Mouse (Mus musculus) gastrocnemius, adult 2 months (tissue): ENCODE data around the gene Fam69b. TPM values are rescaled to one million over a fixed set of nuclear protein-coding genes. Genes with fewer than 3 reads are reported as not detected.

Experiments used
- DNase-seq: peaks from one replicate; pipeline ENCODE4 v3.0.0; 2022
- H3K27ac ChIP-seq: fragments of 200-600 bp; 2 replicates; pipeline ENCODE4 v1.8.1; 2022; ENCODE audit warnings: mild to moderate bottlenecking
- H3K4me3 ChIP-seq: fragments of 200-600 bp; 2 replicates; pipeline ENCODE4 v1.8.1; 2022; ENCODE audit warnings: mild to moderate bottlenecking, moderate library complexity
- CTCF ChIP-seq: fragments of 200-600 bp; IDR thresholded peaks from 2 replicates; pipeline ENCODE4 v1.8.1; 2022; ENCODE audit warnings: antibody characterized with exemption, mild to moderate bottlenecking, moderate library complexity
- intact Hi-C: fragments of 180-260 bp; cut with DNase I; formaldehyde crosslinking; loops from one replicate; pipeline ENCODE4 v1.15.1; 2025
- total RNA-seq, 2 experiments: library from RNA; stranded (reverse); gene quantifications; 2 replicates each; pipeline ENCODE4 v1.2.3; 2021

Gene Fam69b
- total RNA-seq, 2 experiments from 2014 or later: 1.0 to 2.3 TPM

DNA sequence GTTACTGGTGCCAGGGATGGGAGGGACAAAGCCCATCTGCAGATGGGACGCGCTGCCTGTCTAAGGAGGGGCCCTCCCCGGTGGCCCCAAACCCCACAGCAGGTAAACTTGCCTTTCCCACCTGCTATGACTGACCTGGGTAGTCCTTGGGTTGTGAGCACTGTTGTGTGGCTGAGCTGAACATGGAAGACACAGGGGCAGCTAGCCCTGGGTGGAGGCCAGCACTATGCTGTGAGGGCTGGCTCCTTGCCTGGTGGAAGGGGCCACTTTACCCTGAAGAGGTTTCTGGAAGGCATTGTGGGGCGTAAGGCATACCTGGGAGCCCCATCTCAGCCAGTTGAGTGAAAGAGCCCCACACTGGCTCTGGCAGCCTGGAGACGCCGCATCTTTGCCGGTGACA is 37.3 kb upstream of the Fam69b start:
- no peak for TF ChIP-seq CTCF
- intact Hi-C loops: no loop called here
- no peak for DNase-seq
- Histone ChIP-seq H3K4me3 (peak overlapping the region; percentile 86), H3K27ac (peak overlapping the region; percentile 92)

DNA sequence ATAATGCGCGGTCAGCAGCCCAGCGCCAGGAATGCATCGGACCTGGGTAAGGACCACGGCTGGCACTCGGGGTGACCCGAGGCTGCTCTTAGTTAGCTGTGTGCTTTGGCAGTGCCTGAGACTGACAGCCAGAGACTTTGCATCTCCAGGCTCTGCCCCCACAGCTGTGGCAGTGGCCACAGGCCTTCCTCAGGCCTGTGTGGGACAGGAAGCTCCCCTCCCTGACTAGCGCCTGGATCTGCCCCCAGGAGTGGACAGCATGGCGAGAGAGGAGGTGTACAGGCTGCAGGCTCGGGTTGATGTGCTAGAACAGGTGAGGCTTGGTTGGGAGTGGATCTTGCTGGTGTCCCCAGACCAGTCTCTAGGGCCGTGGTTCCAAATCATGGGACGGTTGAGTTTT is 36.8 kb upstream of the Fam69b start:
- DNase-seq: no peak
- TF ChIP-seq CTCF: no peak
- Histone ChIP-seq H3K27ac (peak overlapping the region; percentile 92; the same call in 1 of the 2 replicates), H3K4me3 (peak overlapping the region; percentile 86)
- intact Hi-C loops: no loop called here

DNA sequence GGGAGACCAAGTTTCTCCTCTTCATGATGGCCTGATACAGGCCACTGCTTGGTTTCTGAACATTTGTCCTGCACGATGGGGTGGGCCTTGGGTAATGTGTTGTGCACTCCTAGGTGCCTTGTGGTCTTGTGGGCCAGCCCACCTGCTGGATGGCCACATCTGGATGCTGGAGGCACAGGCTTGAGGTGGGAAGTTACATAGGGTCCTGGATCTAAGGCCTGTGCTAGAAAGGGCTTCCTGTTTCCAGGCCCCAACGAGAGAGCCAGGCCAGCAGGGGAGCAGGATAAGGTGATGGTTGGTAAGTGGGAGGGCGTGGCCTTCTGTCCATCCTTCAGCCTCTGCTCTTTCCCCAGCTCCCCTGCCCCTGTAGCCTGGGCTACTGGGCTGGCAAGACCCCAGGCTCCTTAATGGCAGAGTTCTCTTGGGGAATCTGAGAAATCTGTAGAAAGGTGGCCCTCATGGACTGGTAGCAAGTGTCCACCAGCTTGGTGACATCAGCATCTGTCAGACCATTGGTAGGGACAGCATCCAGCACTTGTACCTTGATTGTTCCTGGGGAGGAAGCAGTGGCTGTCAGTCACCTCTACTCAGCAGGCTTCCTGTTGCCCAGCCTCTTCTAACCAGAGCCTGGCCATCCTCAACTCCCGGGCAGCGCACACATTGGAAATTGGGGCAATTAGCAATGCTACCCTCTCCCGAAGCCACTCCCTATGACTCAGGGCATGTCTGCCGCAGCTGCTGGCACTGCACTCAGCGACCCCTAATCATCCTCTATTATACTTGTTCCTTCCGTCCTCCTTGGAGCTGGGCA is 34.8 kb upstream of the Fam69b start:
- Histone ChIP-seq H3K27ac (no peak overlapping the region), H3K4me3 (peak overlapping the region; percentile 86)
- intact Hi-C loops: loop anchor here (2.0 kb wide), 1 partner anchor 47 kb away; no protein-coding TSS in a partner anchor
- DNase-seq: no peak
- no peak for TF ChIP-seq CTCF

- DNase-seq: peak; percentile 64
- TF ChIP-seq CTCF: peak; percentile 70
- intact Hi-C loops: loop anchor here (2.0 kb wide), 1 partner anchor 47 kb away; no protein-coding TSS in a partner anchor
- no peak overlapping the region for H3K27ac ChIP-seq
- peak overlapping the region; percentile 17; the same call in 1 of the 2 replicates for H3K4me3 ChIP-seq
Observed at GRCm38 (mm10) chr2:26594022-26594346, 34.3 kb upstream of the Fam69b start.

DNA sequence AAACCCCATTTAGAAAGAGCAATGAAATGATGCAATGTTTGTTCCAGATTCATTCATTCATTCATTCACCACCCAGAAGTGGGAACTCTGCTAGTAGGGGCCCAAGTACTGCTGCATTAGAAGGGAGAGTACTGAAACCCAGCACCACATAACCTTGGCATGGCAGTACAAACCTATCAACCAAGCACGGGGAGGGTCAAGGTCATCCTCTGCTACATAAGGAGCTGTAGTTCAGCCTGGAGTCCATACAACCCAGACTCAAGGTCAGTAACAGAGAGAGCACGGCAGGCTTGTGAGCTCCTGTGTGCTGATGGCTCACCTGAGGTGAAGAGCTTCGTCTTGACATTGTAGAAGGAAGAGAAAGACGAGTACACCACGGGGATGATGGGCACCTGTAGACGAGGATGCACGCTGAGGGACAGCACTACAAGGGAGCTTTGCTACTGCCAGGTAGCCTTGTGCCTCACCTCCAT is 33.8 kb upstream of the Fam69b start:
- Histone ChIP-seq H3K4me3 (no peak overlapping the region), H3K27ac (no peak overlapping the region)
- intact Hi-C loops: loop anchor here (2.0 kb wide), 1 partner anchor 46 kb away; no protein-coding TSS in a partner anchor
- DNase-seq: no peak
- no peak for TF ChIP-seq CTCF

DNA sequence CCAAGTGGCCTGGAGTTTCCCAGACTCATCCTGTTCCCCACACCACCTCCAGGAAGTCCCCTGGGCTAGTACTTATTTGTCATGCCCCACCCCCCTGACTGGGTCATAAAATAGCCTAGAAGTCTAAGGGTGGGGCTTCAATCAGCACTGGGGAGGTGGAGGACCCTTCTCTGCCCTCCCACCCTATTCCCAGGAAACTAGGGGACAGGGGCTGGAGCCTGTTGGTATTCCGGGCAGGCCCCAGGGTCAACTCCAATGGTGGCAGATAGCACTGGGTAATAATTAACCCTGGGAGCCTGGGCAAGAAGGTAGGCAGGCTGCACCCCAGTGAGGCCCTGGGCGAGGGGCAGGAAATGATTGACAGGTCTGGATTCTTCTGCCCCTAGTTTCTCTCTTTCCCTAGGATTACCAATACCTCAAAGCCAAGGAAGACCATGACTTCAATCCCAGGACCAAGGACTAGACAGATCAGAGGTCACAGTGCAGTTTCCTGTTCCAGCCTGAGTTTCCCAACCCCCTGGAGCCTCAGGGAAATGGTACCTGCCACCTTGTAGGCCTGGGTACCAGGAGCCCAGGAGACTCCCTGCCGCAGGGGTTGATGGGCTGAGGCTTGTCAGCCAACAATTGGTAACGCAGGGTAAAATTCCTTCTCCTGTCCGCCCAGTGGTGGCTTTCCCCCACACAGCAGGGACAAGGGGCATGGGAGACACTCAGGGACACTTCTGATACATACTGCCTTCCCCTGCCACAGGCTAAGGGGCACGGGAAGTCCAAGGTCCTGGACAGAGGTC is 33.1 kb upstream of the Fam69b start:
- DNase-seq: no peak
- intact Hi-C loops: loop anchor here (2.0 kb wide), 1 partner anchor 46 kb away; no protein-coding TSS in a partner anchor
- Histone ChIP-seq H3K4me3 (no peak overlapping the region), H3K27ac (no peak overlapping the region)
- no peak for TF ChIP-seq CTCF

DNA sequence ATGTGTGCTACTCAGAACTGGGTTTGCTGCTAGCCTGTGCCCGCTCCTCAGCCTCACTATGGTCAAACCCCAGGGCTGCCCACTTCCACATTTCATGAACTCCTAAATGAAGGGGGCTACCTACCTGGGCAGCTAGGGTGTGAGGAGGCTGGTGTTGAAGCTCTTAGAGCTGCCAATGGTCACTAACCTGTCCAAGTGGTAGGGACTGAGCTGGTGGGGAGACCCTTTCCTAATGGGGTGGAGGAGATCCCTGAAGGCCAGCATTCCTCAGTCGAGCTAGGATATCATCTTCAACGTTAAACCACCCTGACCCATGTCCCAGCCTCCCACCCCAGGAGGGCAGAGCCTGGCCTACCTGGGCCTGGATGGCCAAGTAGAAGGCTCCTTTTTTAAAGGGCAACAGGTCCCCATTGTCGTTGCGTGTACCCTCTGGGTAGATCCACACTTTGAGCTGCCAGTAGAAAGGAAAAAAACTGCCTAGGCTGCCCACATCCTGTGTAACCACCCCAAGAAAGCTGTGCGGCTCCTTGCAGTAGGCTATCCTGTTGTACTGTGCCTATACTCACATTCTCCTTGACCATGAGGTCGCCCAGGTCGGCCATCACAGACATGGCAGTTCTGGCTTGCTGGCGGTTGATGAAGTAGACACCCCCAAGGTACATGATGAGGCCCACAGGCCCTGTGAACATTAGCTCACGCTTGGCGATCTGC is 32.4 kb upstream of the Fam69b start:
- Histone ChIP-seq H3K27ac (no peak overlapping the region), H3K4me3 (no peak overlapping the region)
- no peak for DNase-seq
- intact Hi-C loops: loop anchor here (2.0 kb wide), 1 partner anchor 45 kb away; no protein-coding TSS in a partner anchor
- no peak for TF ChIP-seq CTCF

DNA sequence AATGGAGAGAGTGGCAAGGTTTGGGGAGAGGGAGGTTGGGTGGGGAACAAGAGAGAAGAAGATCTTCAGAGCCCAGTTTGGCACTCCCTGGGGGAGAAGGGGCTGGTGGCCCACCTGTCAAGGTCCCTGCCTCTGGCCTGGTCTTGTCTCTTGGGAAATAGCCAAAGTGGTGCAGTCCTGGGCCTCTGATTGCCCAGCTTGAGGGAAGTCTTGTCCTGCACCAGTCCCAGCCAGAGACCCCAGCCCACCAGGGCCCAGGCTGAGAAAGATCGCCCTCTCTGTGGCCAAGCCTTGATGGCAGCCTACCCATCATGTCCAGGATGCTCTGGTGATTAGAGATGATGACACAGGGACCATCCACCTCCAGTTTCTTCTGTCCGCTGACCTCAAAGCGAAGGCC is 31.4 kb upstream of the Fam69b start:
- intact Hi-C loops: no loop called here

GRCm38 (mm10) chr2:26597810-26598209 is 30.4 kb upstream of the Fam69b start:
- intact Hi-C loops: no loop called here
- no peak for TF ChIP-seq CTCF
- DNase-seq: no peak
- no peak overlapping the region for H3K27ac ChIP-seq
- no peak overlapping the region for H3K4me3 ChIP-seq

More for the DNA sequence above, 31.4 kb upstream of the Fam69b start:
- TF ChIP-seq CTCF: no peak
- no peak for DNase-seq
- Histone ChIP-seq H3K27ac (no peak overlapping the region), H3K4me3 (no peak overlapping the region)

DNA sequence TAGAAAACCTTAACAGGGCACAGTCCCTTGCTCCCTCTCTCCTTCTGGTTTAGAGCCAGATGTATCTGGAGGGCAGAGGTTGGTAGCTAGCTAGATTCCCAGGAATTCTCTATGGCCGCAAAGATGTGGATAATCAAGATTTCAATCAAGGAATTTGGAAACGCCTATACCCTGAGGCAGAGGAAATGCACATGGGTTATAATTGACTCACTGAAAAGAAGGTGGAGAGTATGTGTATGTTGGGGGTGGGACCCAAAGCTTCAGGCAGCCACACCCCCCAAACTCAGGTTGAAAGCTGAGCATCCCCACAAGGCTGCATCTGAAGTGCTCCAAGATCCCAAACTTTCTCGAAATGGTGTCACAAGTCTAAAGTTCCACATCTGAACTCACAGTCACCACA is 29.8 kb upstream of the Fam69b start:
- intact Hi-C loops: no loop called here
- DNase-seq: peak; percentile 2
- H3K27ac ChIP-seq: no peak overlapping the region
- no peak for TF ChIP-seq CTCF
- no peak overlapping the region for H3K4me3 ChIP-seq

DNA sequence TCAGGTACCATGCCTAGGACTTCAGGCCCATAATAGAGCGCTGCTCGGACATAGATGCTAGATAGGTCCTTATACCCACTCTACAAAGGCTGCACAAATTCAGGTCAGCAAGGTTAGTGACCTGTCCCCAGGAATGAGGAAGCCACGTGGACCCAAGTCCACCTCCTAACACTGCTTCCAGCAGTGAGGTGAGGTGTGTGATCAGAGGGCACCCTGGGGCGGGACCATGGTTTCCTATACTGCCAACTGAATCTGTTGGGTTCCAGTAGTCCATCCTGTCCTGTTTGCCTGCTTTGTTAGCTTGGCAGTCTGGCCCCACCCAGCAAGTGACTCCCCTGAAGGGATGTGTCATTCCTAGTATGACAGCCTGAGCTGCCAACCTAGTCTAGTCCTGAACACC is 28.3 kb upstream of the Fam69b start:
- peak; percentile 15 for DNase-seq
- intact Hi-C loops: no loop called here
- H3K4me3 ChIP-seq: no peak overlapping the region
- H3K27ac ChIP-seq: no peak overlapping the region
- no peak for TF ChIP-seq CTCF

DNA sequence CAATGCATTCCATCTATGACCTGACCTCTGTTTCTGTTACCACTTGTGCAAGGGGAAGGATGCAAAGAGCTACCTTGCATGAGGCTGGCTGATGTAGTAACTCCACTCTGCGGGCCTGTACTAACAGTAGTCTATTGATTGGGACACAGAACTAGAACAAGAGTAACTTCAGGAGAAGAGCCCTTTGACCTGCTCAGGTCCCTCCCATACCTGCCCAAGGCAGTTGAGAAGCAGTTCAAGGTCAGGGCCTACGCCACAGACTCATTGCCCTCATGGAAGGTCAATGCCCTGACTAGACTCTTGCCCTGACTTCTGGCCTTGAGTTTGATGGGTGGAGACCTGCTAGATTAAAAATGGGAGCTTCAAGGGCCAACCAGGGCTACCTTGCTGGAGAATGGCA is 27.6 kb upstream of the Fam69b start:
- no peak overlapping the region for H3K4me3 ChIP-seq
- DNase-seq: peak; percentile 2
- no peak for TF ChIP-seq CTCF
- intact Hi-C loops: no loop called here
- no peak overlapping the region for H3K27ac ChIP-seq
